Mouse (Mus musculus) limb, embryonic 14.5 days (tissue): ENCODE results near the gene Asic4. TPM values are rescaled to one million over a fixed set of nuclear protein-coding genes. Genes with fewer than 3 reads are reported as not detected.

Source experiments
- ATAC-seq: fragments of 200-750 bp; cut with Nextera tagmentation; 2 replicates; pipeline ENCODE4 v1.8.0; 2017; ENCODE audit warnings: low read depth, moderate number of reproducible peaks, moderate TSS enrichment; ENCODE audit not compliant: low FRiP score
- DNase-seq: peaks from one replicate; pipeline ENCODE4 v3.0.0-alpha.2; 2015; ENCODE audit warnings: low spot score
- H3K27ac ChIP-seq: fragments of 300-500 bp; sonication (generic); replicated peaks from 2 replicates; pipeline ENCODE4 v1.5.1; 2014; ENCODE audit warnings: low read depth, mild to moderate bottlenecking, low read length, moderate library complexity, mixed read lengths
- H3K27me3 ChIP-seq: fragments of 300-500 bp; sonication (generic); 2 replicates; pipeline ENCODE4 v1.6.1; 2014; ENCODE audit warnings: low read length, mixed read lengths; ENCODE audit not compliant: control insufficient read depth, insufficient read depth
- H3K36me3 ChIP-seq: fragments of 300-500 bp; sonication (generic); 2 replicates; pipeline ENCODE4 v1.6.1; 2014; ENCODE audit warnings: mild to moderate bottlenecking, low read length, moderate library complexity, mixed read lengths; ENCODE audit not compliant: control insufficient read depth, insufficient read depth
- H3K4me1 ChIP-seq: fragments of 300-500 bp; sonication (generic); 2 replicates; pipeline ENCODE4 v1.6.1; 2014; ENCODE audit warnings: antibody characterized with exemption, low read length, mixed read lengths; ENCODE audit not compliant: control insufficient read depth, insufficient read depth
- H3K4me2 ChIP-seq: fragments of 300-500 bp; sonication (generic); replicated peaks from 2 replicates; pipeline ENCODE4 v1.6.1; 2014; ENCODE audit warnings: low read depth, mild to moderate bottlenecking, low read length, moderate library complexity; ENCODE audit not compliant: severe bottlenecking
- H3K4me3 ChIP-seq: fragments of 300-500 bp; sonication (generic); replicated peaks from 2 replicates; pipeline ENCODE4 v1.5.1; 2014; ENCODE audit warnings: low read length
- H3K9ac ChIP-seq: fragments of 300-500 bp; sonication (generic); 2 replicates; pipeline ENCODE4 v1.6.1; 2014; ENCODE audit warnings: mild to moderate bottlenecking, low read depth, low read length, moderate library complexity; ENCODE audit not compliant: severe bottlenecking
- H3K9me3 ChIP-seq: fragments of 300-500 bp; sonication (generic); 2 replicates; pipeline ENCODE4 v1.6.1; 2016; ENCODE audit warnings: low read length; ENCODE audit not compliant: control insufficient read depth
- POLR2A ChIP-seq: fragments of 200-500 bp; IDR thresholded peaks from 2 replicates; pipeline ENCODE4 v1.8.0; 2012; ENCODE audit warnings: inconsistent platforms, mild to moderate bottlenecking, moderate library complexity, borderline replicate concordance; ENCODE audit not compliant: insufficient read depth, insufficient read length; ENCODE audit errors: extremely low read depth
- WGBS: fragments of 180-500 bp; shearing (Covaris S2); extraction: QIAGEN DNeasy Blood & Tissue Kit; methylation state at CpG from one replicate; pipeline ENCODE4 v1.1.7; 2014; 5-methylcytosine and 5-hydroxymethylcytosine counted together
- polyA plus RNA-seq, 2 experiments: library from polyadenylated mRNA; depleted of rRNA in 1 of 2; stranded (reverse) in 1 of 2; unstranded in 1 of 2; fragments of >200 nt; fragmentation: Nextera tagmentation in 1 of 2; extraction: Ambion mirVana in 1 of 2; gene quantifications; 2 replicates each; pipeline versions ENCODE4 v1.2.1 to v1.2.3; 2012 to 2014

The Asic4 gene
- polyA plus RNA-seq, 2 experiments: 0.15 to 0.35 TPM

DNA sequence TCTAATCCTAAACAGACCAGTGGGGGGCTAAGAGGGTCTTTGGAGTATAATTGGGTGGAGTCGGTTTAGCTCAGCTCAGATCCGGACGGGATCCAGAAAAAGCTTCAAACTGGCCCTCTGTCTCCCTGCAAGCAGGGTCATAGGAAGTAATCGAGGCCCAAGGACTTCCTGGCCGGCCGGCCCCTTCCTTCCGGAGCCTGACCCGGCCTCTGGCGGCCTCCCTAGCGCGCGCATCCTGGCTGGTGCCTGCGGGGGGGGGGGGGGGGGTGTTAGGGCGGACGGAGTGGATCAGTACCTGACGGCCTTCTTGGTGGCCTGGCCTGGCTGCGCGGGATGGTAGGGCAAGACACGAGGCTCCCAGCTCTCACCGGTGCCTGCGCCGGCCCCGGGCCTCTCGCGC lies 28.3 kb downstream of the Asic4 start:
- 0% methylated on average over 14 of the region's 25 CpGs for WGBS
- Histone ChIP-seq H3K9me3 (no peaks in the 10 kb centered on the region), H3K27ac (peak overlapping the region; percentile 70), H3K27me3 (peaks cover 12% of the 10 kb centered on the region; the same call in 1 of the 2 replicates), H3K9ac (peak overlapping the region; percentile 63), H3K4me3 (peak overlapping the region; percentile 68), H3K4me1 (peaks cover 19% of the 10 kb centered on the region), H3K4me2 (peak overlapping the region; percentile 75), H3K36me3 (peaks cover 32% of the 10 kb centered on the region)
- peak; percentile 34 for DNase-seq
- TF ChIP-seq POLR2A: no peak
- ATAC-seq: no peak

DNA sequence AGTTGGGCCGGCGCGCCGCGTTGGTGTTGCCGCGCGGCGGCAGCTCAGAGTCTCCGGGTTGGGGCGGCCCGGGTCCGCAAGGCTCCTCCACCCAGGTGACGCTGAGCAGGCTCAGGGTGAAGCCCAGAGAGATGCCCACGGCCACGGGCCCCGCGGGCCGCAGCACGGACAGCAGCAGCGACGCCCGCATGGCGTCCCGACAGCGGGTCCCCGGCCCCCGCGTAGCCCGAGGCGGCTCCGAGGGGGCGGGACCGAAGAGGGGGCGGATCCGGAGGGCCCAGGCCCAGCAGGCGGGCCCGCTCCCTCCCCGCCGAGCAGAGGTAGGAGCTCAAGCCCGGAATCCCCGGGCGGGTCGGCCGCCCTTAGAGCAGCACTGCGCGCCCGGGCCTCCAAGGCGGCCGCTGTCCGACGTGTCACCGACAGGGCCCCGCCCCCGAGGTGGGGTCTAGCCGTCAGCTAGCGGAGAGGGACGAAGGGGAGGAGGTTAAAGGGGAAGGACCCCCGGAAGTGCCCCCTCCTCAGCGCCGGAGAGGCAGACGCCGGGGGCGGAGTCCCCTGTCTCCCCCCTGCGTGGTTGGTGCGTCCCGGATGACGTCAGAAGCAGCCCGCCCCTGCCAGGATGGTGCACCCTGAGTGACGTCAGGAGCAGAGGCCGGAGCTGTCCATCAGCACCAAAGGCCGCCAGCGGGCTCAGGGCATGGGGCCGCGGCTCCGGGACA lies 28.8 kb downstream of the Asic4 start, which contains the start of the genes Chpf and Tmem198:
Chpf (minus strand) TSS at position 392 of the 719 bp plus-strand sequence.
Tmem198 (plus strand) TSS at position 617 of the 719 bp plus-strand sequence.
- Histone ChIP-seq H3K4me2 (peak within 1 kb of the TSS; percentile 75), H3K9me3 (no peaks in the 10 kb centered on the region), H3K4me3 (peak within 1 kb of the TSS; percentile 68), H3K27ac (peak within 1 kb of the TSS; percentile 70), H3K4me1 (peaks cover 16% of the 10 kb centered on the region), H3K9ac (peak within 1 kb of the TSS; percentile 63), H3K36me3 (peaks cover 26% of the 10 kb centered on the region), H3K27me3 (peaks cover 12% of the 10 kb centered on the region; the same call in 1 of the 2 replicates)
- WGBS: under 1% methylated on average over 53 of the region's 76 CpGs
- no peak for TF ChIP-seq POLR2A
- ATAC-seq: peak; percentile 93
- peak; percentile 98 for DNase-seq

DNA sequence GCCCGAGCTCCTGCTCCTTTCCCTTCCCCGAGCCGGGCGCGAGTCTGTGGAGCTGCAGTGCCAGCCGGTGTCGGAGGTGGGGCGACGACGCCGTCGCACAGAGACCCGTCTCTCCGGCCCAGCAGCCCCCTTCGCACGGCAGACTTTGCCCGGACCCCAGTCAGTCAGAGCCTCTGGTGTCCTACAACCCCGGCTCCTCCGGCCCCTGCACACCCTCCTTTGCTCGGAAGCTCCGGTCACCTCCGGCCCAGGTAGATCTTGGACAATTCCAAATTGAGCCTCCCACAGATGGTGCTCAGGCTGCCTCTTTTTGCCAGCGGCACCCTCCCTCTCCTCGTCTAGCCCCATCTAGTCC lies 29.4 kb downstream of the Asic4 start:
- TF ChIP-seq POLR2A: no peak
- H3K27me3 ChIP-seq: peaks cover 18% of the 10 kb centered on the region
- H3K36me3 ChIP-seq: peaks cover 21% of the 10 kb centered on the region
- H3K4me3 ChIP-seq: peak overlapping the region; percentile 68
- WGBS: 2% methylated on average over 14 of the region's 24 CpGs
- H3K4me1 ChIP-seq: peaks cover 16% of the 10 kb centered on the region
- no peak for DNase-seq
- H3K9me3 ChIP-seq: no peaks in the 10 kb centered on the region
- H3K4me2 ChIP-seq: peak overlapping the region; percentile 75
- ATAC-seq: no peak; the same call in 1 of the 2 replicates
- H3K9ac ChIP-seq: no peak overlapping the region
- no peak overlapping the region for H3K27ac ChIP-seq

DNA sequence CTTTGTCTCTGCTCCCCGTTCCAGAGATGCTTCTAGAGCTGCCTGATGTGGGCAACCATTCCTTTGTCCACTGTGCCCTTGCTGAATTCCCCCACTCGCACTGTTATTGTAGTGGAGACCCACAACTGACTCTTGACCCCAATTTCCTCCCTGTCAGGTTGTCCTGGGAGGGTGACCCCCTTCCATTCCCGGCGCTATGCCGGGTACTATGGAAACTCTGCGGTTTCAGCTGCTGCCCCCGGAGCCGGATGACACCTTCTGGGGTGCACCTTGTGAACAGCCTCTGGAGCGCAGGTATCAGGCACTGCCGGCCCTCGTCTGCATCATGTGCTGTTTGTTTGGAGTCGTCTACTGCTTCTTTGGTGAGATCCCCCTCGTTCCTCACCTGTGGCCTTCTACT lies 29.8 kb downstream of the Asic4 start:
- Histone ChIP-seq H3K27me3 (peaks cover 22% of the 10 kb centered on the region), H3K9ac (no peak overlapping the region), H3K36me3 (peaks cover 17% of the 10 kb centered on the region), H3K27ac (no peak overlapping the region), H3K4me3 (peak overlapping the region; percentile 68), H3K4me1 (peaks cover 16% of the 10 kb centered on the region), H3K9me3 (no peaks in the 10 kb centered on the region), H3K4me2 (peak overlapping the region; percentile 75; the same call in 1 of the 2 replicates)
- TF ChIP-seq POLR2A: no peak
- DNase-seq (no peak), ATAC-seq (no peak)
- WGBS: 22% methylated on average over 13 of the region's 13 CpGs

DNA sequence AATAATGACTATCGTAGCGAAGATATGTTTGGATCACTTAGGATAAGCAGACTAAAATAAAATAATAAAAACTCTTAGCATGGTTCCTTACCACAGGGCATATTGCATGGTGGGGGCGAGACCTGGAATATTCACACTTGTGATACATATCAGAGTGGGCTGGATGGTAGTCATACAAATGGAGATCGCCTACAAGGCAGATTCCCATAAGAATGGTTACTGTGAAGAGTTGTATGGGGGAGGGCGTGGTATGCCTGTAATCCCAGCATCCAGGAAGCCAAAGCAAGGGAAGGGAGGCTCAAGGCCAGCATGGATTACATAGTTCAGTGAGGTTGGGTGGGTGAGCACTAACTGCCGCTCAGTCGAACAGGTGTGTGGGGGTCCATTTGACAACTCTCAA lies 30.5 kb downstream of the Asic4 start:
- no peak overlapping the region for H3K9ac ChIP-seq
- H3K4me3 ChIP-seq: no peak overlapping the region
- no peak overlapping the region for H3K4me2 ChIP-seq
- ATAC-seq (no peak), DNase-seq (no peak)
- no peaks in the 10 kb centered on the region for H3K9me3 ChIP-seq
- H3K27me3 ChIP-seq: peaks cover 29% of the 10 kb centered on the region
- no peak overlapping the region for H3K27ac ChIP-seq
- H3K36me3 ChIP-seq: peaks cover 10% of the 10 kb centered on the region
- 84% methylated on average over 7 of the region's 7 CpGs for WGBS
- H3K4me1 ChIP-seq: peaks cover 16% of the 10 kb centered on the region
- no peak for TF ChIP-seq POLR2A
